Mouse (Mus musculus) right cerebral cortex, adult 2 months (tissue): ENCODE measurements around the gene Ppard.
A peak's percentile ranks its signal among the peaks of the same experiment; 100 is the strongest.

Experiments
- DNase-seq, 2 experiments: peaks; one replicate each; pipeline ENCODE4 v3.0.0; 2021 to 2022; ENCODE audit warnings: low spot score in 2 of 2

Gene Ppard

GRCm38 (mm10) chr17:28255651-28256050, 23.2 kb downstream of the Ppard start:
- DNase-seq, result no peak

- no peak for DNase-seq
These were observed 24.3 kb downstream of the Ppard start for GRCm38 (mm10) chr17:28256651-28257328.

- no peak for DNase-seq
These were observed 25.8 kb downstream of the Ppard start for GRCm38 (mm10) chr17:28258325-28258724.

- no peak for DNase-seq
These were observed 27.5 kb downstream of the Ppard start for GRCm38 (mm10) chr17:28259890-28260542.

- no peak for DNase-seq
These were observed 28.0 kb downstream of the Ppard start for GRCm38 (mm10) chr17:28260543-28260909.

- no peak for DNase-seq
These were observed 29.3 kb downstream of the Ppard start for GRCm38 (mm10) chr17:28261795-28262194.

GRCm38 (mm10) chr17:28263181-28263894, 30.8 kb downstream of the Ppard start:
- peak; percentile 26 to 53 for DNase-seq

- DNase-seq, result no peak
These were observed 34.8 kb downstream of the Ppard start for GRCm38 (mm10) chr17:28267251-28267650.

- DNase-seq, result no peak
These were observed 37.7 kb downstream of the Ppard start for GRCm38 (mm10) chr17:28270165-28270564.

GRCm38 (mm10) chr17:28271537-28272266, 39.2 kb downstream of the Ppard start:
- DNase-seq, result no peak

- no peak for DNase-seq
These were observed 39.8 kb downstream of the Ppard start for GRCm38 (mm10) chr17:28272281-28272680.

- no peak for DNase-seq
These were observed 40.3 kb downstream of the Ppard start for GRCm38 (mm10) chr17:28272837-28273236.

- DNase-seq, result no peak
These were observed 42.2 kb downstream of the Ppard start for GRCm38 (mm10) chr17:28274739-28275138.

- DNase-seq, result no peak
These were observed 44.7 kb downstream of the Ppard start for GRCm38 (mm10) chr17:28277226-28277625.

GRCm38 (mm10) chr17:28277721-28278120, 45.2 kb downstream of the Ppard start:
- no peak for DNase-seq

- no peak for DNase-seq
These were observed 45.7 kb downstream of the Ppard start for GRCm38 (mm10) chr17:28278156-28278555.

GRCm38 (mm10) chr17:28279236-28279635, 46.7 kb downstream of the Ppard start:
- no peak for DNase-seq

- no peak for DNase-seq
These were observed 47.4 kb downstream of the Ppard start for GRCm38 (mm10) chr17:28279780-28280422.

- no peak for DNase-seq
These were observed 47.9 kb downstream of the Ppard start for GRCm38 (mm10) chr17:28280423-28280800.

- DNase-seq, result no peak
These were observed 48.4 kb downstream of the Ppard start for GRCm38 (mm10) chr17:28280831-28281377.

GRCm38 (mm10) chr17:28281866-28282441, 49.5 kb downstream of the Ppard start:
- no peak for DNase-seq
